Mouse (Mus musculus) spleen, embryonic (tissue): ENCODE measurements around the gene Unc45a.

Experiments
- CTCF ChIA-PET: fragments of 350-600 bp; sonication (Branson Sonifier 250); formaldehyde crosslinking; loops from one replicate; lab custom pipeline; 2022; lab: Charles Lee

Unc45a gene

GRCm38 (mm10) chr7:80294062-80294763 is 46.6 kb downstream of the Unc45a start, which contains the start of gene Prc1:
TSS of gene Prc1 (plus strand) at chr7:80294450.
- CTCF ChIA-PET, result interaction anchor here (1.1 to 1.4 kb wide), 2 partner anchors 34 to 138 kb away, joined by 4 to 6 read pairs; no protein-coding TSS in a partner anchor

GRCm38 (mm10) chr7:80287736-80288135 is 53.1 kb downstream of the Unc45a start:
- CTCF ChIA-PET, result no interaction called here

- CTCF ChIA-PET, result interaction anchor here (0.7 to 0.8 kb wide), 2 partner anchors 38 to 52 kb away, joined by 3 to 6 read pairs; no protein-coding TSS in a partner anchor
Measured at GRCm38 (mm10) chr7:80285725-80286124, 55.1 kb downstream of the Unc45a start.

GRCm38 (mm10) chr7:80284391-80284790 is 56.4 kb downstream of the Unc45a start:
- CTCF ChIA-PET, result interaction anchor here (0.5 kb wide), 1 partner anchor 55 kb away, joined by 3 read pairs; no protein-coding TSS in a partner anchor

- CTCF ChIA-PET, result no interaction called here
Measured at GRCm38 (mm10) chr7:80283226-80283918, 57.4 kb downstream of the Unc45a start.

GRCm38 (mm10) chr7:80281646-80282045 is 59.2 kb downstream of the Unc45a start:
- CTCF ChIA-PET, result interaction anchor here (0.6 to 0.9 kb wide), 5 partner anchors 20 to 141 kb away, joined by 3 to 23 read pairs (median 6); no protein-coding TSS in a partner anchor

GRCm38 (mm10) chr7:80280998-80281397 is 59.8 kb downstream of the Unc45a start:
- CTCF ChIA-PET, result interaction anchor here (0.6 to 0.9 kb wide), 4 partner anchors 19 to 140 kb away, joined by 3 to 9 read pairs (median 6); no protein-coding TSS in a partner anchor

GRCm38 (mm10) chr7:80280032-80280431 is 60.8 kb downstream of the Unc45a start:
- CTCF ChIA-PET, result interaction anchor here (0.8 kb wide), 1 partner anchor 247 kb away, joined by 3 read pairs; no protein-coding TSS in a partner anchor

GRCm38 (mm10) chr7:80276374-80276773 is 64.4 kb downstream of the Unc45a start:
- CTCF ChIA-PET, result no interaction called here
